Mouse (Mus musculus) cortical plate, adult 2 months (tissue): ENCODE results near the gene Hlcs. TPM values are rescaled to one million over a fixed set of nuclear protein-coding genes. Genes with fewer than 3 reads are reported as not detected.

Experiments
- H3K27ac ChIP-seq: fragments of 200-500 bp; 2 replicates; pipeline ENCODE4 v1.5.1; 2012; ENCODE audit warnings: low read length, control low read depth, inconsistent platforms; ENCODE audit not compliant: insufficient read depth
- H3K4me1 ChIP-seq: fragments of 200-500 bp; 2 replicates; pipeline ENCODE4 v1.6.1; 2011; ENCODE audit warnings: low read length; ENCODE audit not compliant: control insufficient read depth, insufficient read depth
- H3K4me3 ChIP-seq: fragments of 200-500 bp; 2 replicates; pipeline ENCODE4 v1.5.1; 2011; ENCODE audit warnings: mild to moderate bottlenecking, low read length, control low read depth; ENCODE audit not compliant: insufficient read depth
- CTCF ChIP-seq: fragments of 200-500 bp; IDR thresholded peaks from 2 replicates; pipeline ENCODE4 v1.5.1; 2011; ENCODE audit warnings: mild to moderate bottlenecking, control low read depth, low read length; ENCODE audit not compliant: insufficient read depth; ENCODE audit errors: extremely low read depth
- POLR2A ChIP-seq: fragments of 200-500 bp; IDR thresholded peaks from 2 replicates; pipeline ENCODE4 v1.6.1; 2011; ENCODE audit warnings: mild to moderate bottlenecking, low read length, control low read depth; ENCODE audit not compliant: insufficient read depth; ENCODE audit errors: extremely low read depth
- polyA plus RNA-seq: library from polyadenylated mRNA; depleted of rRNA; stranded (reverse); fragments of >200 nt; gene quantifications from 2 replicates; pipeline ENCODE4 v1.2.3, GENCODE M21; 2012

The Hlcs gene
- polyA plus RNA-seq, 1 experiment = 10.2 TPM

DNA sequence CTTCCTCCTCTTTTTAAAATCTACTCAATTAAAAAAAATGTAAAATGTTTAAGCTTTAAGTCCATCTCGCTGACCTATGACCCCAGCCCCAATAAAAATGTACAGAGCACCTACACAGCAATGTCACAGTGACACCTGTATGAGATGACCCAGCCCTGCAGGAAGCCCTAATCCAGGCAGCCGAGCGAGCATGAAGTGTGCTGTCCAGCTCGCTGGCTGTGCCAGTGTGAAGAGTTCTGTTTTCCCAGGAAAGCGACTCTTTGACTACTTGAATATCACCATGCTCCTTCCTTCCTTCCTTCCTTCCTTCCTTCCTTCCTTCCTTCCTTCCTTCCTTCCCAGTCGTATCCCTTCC is 76.3 kb downstream of the Hlcs start:
- no peak overlapping the region for H3K4me3 ChIP-seq
- H3K4me1 ChIP-seq = peaks cover 1% of the 10 kb centered on the region; the same call in 1 of the 2 replicates
- no peak for TF ChIP-seq POLR2A
- TF ChIP-seq CTCF = no peak
- H3K27ac ChIP-seq = no peak overlapping the region

DNA sequence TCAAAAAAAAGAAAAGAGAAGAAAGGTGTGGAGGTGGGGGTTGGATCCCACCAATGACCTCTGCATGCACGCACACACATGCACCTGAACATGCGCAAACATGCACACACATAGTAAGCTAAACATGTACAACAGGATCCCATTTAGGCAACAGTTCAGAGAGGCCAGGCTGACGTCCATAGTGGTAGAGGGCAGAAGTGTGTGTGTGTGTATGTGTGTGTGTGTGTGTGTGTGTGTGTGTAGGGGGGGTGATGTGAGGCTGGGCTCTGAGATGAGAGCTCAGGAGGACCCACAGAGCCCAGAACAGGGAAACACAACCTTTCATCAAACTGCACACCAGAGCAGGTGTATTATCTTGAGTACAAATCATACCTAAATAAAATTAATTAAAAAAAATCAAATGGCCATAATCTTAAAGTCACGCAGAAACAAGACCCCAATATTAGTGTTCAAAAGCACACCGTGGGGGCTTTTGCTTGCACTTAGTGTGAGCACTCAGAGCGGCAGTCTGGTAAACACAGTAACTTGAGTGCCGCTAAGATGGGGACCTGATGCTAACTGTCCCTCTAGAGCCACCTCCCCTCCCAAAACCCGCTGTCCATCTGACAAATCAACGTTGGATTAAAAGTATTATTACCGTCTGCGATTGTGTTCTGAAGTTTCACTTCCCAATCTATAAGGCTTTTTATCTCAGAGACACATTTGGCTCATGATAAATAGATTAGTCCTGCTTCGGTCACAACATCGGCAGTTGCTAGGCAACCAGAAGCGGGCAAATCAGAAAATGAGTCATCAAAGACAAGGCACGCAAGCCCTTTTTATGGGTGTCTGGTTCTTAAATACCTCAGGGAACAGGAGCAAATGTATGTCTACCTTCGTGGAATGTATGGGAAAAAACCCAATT is 76.9 kb downstream of the Hlcs start:
- Histone ChIP-seq H3K4me1 (peaks cover 1% of the 10 kb centered on the region; the same call in 1 of the 2 replicates), H3K4me3 (peak overlapping the region; percentile 12; the same call in 1 of the 2 replicates), H3K27ac (no peak overlapping the region)
- TF ChIP-seq POLR2A (no peak), CTCF (no peak)

DNA sequence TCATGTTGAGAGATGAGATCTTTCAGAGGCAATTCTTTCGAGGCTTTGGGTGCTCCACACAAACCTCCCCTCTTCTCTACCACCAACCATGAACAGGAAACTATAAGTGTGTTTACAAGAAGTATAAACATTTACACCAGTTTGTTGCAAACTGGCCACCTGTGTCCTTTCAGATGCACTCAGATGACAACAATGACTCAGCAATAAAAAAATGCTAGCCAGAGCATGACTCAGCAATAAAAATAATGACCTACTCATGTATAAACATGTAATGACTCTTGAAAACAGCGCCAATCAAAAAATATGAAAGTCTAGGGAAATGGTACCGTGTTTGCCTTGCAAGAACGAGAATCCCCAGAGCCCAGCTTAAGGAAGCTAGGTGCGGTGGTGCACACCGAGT is 77.7 kb downstream of the Hlcs start:
- H3K4me3 ChIP-seq = no peak overlapping the region
- no peak for TF ChIP-seq CTCF
- no peak for TF ChIP-seq POLR2A
- H3K4me1 ChIP-seq = peaks cover 1% of the 10 kb centered on the region; the same call in 1 of the 2 replicates
- H3K27ac ChIP-seq = no peak overlapping the region

DNA sequence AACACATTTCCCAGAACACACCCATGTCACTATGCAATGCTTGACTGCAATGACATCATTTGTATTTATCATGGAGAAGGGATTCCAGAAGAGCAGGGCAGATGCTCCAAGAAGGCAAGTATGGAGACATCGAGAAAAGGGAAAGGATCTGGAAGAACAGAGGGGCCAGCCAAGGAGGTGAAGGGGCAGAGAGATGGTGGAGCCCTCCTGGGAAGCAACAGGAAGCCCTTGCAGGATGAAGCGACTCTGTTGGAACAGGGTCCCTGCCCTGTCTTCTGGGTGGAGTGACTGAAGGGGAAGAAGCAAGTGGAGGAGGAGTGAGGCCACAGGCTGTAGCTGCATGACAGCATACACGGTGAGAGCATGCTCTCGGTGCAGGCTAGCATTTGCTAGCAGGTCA is 79.2 kb downstream of the Hlcs start:
- Histone ChIP-seq H3K27ac (no peak overlapping the region), H3K4me1 (peaks cover 1% of the 10 kb centered on the region; the same call in 1 of the 2 replicates), H3K4me3 (no peak overlapping the region)
- TF ChIP-seq POLR2A = no peak
- no peak for TF ChIP-seq CTCF

DNA sequence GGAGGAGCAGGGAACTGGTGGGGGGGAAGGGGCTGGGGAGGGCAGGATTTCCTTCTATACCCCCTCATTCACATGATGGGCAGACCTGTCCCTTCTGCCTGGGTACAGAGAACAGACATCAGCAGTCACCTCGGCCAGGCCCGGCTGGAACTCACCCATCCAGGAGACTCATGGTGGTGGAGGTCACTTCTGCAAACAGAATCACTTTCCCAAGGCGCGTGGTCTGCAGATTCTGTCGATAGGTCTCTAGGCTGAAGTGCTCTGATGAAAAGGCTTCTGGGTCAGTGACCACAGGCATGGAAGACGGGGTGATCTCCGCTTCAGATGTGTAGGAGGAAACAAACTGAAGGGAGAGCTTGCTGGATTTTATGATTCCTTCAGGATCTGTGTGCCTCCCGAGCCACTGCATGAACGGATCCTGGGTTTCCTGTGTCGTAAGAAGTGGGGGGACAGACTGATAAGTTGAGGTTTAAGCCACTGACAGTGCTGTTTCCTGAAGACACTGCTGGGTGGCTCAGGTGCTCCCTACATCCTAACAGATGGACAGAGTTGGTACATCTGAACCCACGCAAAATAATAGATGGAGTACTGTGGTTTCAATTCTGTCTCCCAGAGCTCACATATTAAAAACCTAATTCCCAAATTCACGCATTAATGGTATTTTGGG is 82.3 kb downstream of the Hlcs start:
- no peak overlapping the region for H3K4me3 ChIP-seq
- TF ChIP-seq POLR2A = no peak
- no peak for TF ChIP-seq CTCF
- H3K4me1 ChIP-seq = no peaks in the 10 kb centered on the region
- no peak overlapping the region for H3K27ac ChIP-seq

DNA sequence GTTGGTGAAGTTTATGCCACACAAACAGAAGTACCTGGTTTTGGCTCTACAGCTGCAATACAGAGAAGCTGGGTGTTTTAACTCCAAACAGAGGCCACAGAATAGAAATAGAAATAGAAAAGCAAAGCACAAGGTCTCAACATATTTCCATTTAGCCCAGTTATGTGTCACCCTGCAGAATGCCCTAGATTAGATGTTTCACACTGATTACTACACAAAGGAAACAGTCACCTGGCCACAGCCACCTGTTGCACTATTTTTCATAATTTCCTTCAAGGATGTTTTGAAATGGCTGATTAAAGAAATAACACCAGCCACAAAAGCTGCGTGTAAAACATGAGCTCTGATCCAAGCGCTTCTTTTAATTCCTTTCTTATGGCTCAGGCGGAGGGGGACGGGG is 82.9 kb downstream of the Hlcs start:
- H3K27ac ChIP-seq = no peak overlapping the region
- H3K4me3 ChIP-seq = no peak overlapping the region
- TF ChIP-seq CTCF = no peak
- TF ChIP-seq POLR2A = no peak
- H3K4me1 ChIP-seq = no peaks in the 10 kb centered on the region

DNA sequence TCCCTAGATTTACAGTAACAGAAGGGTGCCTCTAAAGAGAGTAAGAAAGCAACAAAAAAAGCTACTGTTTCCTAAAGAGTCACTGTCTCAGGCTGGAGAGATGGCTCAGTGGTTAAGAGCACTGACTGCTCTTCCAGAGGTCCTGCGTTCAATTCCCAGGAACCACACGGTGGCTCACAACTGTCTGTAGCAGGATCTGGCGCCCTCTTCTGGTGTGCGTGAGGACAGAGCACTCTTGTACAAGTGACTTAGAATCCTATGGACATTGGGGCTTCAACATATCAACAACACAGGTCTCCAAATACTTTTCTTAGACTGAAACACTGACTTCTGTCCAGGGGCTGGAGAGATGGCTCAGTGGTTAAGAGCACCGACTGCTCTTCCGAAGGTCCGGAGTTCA is 83.5 kb downstream of the Hlcs start:
- H3K27ac ChIP-seq = no peak overlapping the region
- TF ChIP-seq POLR2A (no peak), CTCF (no peak)
- H3K4me3 ChIP-seq = no peak overlapping the region
- no peaks in the 10 kb centered on the region for H3K4me1 ChIP-seq

DNA sequence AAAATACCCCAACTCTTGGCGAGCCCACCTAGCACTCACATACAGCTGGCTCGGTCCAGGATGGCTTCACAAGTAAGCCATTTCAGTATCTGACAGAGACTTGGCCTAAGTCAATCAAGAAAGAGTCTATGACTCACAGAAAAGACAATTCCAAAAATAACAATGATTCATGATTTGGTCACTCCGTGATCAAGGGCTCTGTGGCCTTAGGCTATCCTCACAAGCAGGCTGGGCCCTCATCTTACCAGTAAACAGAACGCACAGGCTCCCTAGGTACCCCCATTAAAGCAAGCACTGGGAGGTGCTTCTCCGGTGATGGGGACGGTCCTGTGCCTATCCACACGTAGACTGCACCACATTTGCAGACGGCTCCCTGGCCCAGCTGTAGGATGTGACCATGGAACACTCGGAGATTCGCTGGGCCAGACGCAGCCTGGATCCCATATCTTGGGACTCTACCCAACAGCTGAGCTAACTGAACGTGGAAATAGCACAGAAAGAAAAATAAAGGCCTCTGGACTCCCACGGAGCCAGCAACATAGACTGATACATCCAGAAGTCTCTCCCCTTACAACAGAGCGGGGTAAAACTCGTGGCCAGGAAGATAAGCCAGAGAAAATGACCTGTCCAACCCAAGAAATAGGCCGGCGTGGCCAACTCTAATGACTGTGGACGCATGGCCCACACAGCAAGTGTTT is 84.4 kb downstream of the Hlcs start:
- H3K4me3 ChIP-seq = no peak overlapping the region
- H3K27ac ChIP-seq = no peak overlapping the region
- H3K4me1 ChIP-seq = no peaks in the 10 kb centered on the region
- TF ChIP-seq POLR2A (no peak), CTCF (no peak)

DNA sequence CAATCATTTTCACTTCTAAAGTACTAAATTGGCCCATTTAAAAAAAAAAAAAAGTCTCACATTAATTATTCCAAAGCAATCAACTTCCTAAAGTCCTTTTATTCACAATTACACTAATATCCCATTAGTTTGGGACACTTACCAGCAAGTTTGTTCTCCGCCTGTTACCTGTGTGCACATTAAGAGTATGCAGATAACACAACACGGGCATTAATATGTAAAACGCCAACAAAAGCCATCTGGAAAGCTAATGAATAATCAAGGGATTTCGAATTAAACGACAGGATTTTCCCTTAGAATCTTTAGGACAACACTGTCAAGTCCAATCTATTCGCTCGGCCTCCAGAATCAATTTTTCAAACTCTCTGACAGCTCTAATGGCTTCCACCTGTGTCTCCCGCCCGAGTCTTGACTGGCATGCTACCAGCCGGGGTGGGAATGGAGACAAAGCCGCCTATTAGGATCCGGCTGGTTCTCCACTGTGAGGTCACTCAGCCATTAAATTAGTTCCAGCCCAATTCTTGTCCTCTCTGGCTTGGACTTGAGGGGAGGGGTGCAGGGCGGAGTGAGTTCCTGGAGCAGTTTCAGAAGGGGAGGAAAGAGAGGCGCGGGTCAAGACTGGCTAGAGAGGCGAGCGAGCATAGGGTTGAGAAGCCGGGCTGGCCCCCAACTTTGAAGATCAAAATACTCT is 85.9 kb downstream of the Hlcs start:
- no peak overlapping the region for H3K4me3 ChIP-seq
- TF ChIP-seq POLR2A (no peak), CTCF (no peak)
- H3K27ac ChIP-seq = no peak overlapping the region
- no peaks in the 10 kb centered on the region for H3K4me1 ChIP-seq
